Mouse (Mus musculus) cerebellum, postnatal 10 days (tissue): Measurements from ENCODE around the gene Top3b.
"Not testable (repeated sequence)": the region's sequence is repeated elsewhere in the genome, so short reads cannot be mapped to it uniquely, and the experiment has no call there.

Experiments
- DNase-seq, 2 experiments: peaks; one replicate each; pipeline ENCODE4 v3.0.0; 2021; ENCODE audit warnings: mixed read lengths in 2 of 2

Gene Top3b

DNA sequence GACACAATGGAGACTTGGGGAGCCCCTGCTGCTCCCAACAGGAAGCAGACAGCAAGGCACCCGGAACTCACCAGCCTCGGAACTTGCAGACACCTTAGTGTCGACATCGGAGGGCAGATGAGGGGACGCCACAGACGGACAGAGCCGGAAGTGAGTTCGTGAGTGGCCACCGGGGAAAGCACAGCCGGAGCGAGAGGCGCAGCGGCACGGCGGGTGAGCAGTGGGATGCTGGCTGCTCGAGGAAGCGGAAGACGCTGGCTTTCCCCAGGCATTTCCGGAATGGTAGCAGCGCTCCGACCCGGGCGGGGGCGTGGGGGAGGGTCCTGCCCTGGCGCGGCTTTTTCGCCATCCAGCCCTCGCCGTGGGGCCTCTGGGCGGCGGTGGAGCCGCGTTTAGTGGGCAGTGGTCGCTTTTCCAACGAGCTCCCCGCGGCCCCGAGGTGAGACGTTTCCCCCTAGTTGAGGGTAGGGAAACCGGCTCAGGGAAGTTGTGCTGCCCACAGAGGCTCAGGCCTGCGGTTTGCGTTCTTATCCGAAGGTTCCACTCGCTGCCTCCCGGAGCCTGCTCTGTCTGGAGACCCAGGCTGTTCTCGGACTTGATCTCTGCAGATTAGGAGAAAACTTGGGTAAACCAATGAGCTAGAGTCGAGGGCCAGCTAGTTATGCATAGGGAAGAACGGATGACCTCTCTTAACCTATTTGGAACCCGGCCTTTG, at the start of gene Top3b, which contains the start of gene Vpreb1:
Gene Top3b, plus strand, starts transcription at position 120 of the 715 bp plus-strand sequence.
Gene Vpreb1, minus strand, starts transcription at position 227 of the 715 bp plus-strand sequence.
- DNase-seq: peak; percentile 89 to 92

DNA sequence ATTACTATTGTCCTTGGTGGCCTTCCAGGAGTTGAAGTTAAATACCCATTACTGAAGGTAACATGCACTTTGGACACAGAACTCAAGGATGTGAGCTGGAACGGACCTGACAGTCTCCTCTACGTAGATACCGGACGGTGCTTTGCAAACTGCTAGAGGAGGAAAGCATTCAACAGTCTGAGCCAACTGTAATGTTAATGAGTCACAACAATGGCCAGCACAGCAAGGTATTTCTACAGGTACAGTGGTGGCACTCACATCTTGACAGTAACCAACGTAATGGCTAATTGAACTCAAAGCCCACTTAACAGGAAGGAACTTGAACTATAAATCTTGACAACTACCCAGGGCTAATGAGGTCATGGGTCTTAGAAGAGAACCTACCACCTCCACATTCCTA, 45.1 kb upstream of the Top3b start:
- no peak for DNase-seq

DNA sequence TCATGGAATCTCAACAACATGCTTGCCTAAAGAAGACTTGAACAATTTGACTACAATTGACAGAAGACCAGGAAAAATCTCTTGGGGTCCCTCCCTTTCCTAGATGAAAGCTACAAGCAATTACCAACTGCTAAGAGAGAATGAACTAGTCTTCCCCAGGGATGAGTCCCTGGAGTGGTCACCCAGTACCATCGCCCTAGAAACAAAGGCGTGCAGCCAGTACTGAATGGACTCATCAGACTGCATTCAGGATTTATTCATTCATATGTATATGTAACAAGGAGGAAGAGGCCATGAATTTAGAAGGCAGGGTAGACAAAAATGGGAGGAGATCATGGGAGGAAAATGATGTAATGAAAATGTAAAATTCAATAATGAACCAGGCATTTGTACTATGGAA, 44.3 kb upstream of the Top3b start:
- DNase-seq: no peak

DNA sequence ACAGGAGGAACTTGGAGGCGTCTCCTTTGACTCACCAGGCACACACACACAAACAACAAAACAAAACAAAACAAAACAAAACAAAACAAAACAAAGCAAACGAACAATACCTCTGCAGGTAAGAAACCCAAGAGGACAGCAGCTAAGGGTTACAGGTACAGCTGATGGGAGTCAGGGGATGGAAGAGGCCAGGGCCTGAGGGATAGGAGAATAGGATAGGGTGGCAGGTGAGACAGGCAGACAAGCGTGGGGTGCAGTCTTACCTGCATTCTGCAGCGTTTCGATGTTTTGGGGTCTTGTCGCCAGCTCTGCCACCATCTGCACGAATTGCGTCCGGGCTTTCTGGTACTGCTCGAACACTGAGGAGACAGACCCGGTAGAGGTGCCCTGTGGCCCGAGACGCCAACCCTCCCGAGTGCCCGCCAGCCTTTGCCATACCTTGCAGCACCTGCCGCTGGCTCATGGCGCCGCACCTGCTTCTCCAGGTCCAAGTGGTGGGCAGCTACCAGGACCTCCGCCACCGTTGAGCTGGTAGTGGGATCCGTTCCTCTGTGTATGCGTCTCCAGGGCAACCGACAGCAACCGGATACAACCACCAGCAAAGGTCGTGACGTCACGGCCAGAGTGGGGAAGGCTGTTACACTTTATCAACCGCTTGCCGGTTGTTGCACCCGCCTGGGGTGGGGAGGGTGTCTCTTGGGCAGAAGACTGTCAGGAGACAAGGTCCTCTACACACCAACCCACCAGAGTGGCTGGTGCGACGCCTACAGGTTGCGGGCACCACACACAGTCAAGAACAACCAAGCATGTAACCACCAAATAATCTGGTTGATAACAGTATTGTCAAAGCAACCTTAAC, 41.5 kb upstream of the Top3b start, which contains the start of gene Spag6l:
Gene Spag6l, minus strand, starts transcription at position 700 of the 859 bp plus-strand sequence.
- DNase-seq: peak; percentile 64 to 68

DNA sequence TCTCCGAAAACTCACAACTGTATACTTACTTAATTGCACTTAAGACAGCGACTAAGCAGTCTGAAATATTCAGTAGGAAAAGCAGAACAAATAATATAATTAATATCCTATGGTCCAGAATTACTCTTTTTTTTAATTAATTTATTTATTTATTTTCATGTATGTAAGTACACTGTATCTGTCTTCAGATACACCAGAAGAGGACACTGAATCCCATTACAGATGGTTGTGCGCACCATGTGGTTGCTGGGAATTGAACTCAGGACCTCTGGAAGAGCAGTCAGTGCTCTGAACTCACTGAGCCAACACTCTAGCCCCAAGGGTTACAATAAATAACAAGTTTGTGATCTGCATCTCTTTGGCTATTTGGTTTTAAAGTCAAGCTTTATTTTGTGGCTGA, 40.9 kb upstream of the Top3b start:
- no peak for DNase-seq

DNA sequence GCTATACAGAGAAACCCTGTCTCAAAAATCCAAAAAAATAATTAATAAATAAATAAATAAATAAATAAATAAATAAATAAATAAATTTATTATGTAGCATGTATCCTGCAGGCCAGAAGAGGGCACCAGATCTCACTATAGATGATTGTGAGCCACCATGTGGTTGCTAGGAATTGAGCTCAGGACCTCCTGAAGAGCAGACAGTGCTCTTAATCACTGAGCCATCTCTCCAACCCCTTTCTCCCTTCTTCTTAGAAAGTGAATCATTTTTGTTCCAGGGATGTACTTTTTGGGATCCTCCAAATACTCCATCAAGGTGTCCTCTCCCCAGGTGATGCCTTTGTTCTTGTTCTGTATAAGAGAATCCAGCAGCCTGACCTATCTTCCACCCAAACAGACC, 21.3 kb upstream of the Top3b start:
- no peak for DNase-seq

DNA sequence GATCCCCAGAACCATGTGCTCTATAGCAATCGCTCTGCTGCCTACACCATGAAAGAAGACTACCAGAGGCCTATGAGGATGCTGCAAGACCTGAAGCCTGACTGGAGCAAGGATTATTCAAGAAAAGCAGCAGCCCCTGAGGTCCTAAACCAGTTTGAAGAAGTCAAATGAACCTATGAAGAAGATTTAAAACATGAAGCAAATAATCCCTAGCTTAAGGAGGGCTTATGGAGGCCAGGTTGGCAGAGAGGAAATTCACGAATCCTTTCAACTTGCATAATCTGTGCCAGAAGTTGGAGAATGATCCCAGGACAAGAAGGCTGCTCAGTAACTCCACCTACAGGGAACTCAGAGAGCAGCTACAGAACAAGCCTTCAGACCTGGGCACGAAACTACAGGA, 18.1 kb upstream of the Top3b start:
- DNase-seq: no peak

DNA sequence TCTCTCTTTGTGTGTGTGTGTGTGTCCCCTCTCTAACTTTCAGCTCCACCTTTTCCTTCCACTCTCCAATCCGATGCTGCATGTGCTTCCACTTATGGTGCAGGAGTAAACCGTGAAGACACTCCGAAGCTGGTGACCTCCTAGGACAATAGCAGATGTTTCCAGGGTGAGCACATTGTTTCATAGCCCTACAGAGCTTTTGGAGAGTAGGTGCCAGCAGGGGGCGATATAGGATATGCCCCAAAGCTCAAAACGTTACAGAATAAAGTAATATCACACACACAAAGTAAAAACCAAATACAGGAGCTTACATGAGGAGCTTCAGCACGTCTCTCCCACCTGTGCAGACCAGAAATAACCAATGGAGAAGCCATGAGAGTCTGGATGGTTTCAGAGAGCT, 15.7 kb upstream of the Top3b start:
- DNase-seq: peak; percentile 27 to 31

DNA sequence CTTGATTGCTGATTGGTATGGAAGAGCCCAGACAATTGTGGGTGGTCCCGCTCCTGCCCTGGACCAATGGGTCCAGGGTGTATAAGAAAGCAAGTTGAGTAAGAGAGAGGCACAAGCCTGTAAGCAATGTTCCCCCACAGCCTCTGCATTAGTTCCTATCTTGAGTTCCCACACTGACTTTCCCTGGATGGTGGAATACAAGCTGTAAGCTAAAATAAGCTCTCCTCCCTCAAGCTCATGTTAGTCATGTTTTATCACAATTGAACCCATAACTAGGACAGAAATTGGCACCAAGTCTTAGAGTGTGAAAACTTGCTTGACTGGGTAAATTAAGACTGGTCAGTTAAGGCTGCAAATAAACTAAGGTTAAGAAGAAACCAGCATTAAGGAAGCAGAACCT, 15.0 kb upstream of the Top3b start:
- DNase-seq: no peak

DNA sequence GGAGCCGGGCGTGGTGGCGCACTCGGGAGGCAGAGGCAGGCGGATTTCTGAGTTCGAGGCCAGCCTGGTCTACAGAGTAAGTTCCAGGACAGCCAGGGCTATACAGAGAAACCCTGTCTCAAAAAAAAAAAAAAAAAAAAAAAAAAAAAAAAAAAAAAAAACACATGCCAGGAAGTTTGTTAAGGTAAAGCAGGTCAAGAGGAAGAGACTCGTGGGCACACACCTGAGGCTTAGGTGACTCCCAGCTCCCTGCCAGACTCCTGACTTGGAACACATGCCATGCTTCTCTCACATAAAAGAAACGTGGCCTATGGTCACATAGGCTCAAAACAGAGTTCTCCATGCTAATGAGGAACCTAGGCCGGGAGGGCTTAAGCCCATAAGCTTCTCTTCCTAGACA, 14.5 kb upstream of the Top3b start:
- not testable (repeated sequence) for DNase-seq

DNA sequence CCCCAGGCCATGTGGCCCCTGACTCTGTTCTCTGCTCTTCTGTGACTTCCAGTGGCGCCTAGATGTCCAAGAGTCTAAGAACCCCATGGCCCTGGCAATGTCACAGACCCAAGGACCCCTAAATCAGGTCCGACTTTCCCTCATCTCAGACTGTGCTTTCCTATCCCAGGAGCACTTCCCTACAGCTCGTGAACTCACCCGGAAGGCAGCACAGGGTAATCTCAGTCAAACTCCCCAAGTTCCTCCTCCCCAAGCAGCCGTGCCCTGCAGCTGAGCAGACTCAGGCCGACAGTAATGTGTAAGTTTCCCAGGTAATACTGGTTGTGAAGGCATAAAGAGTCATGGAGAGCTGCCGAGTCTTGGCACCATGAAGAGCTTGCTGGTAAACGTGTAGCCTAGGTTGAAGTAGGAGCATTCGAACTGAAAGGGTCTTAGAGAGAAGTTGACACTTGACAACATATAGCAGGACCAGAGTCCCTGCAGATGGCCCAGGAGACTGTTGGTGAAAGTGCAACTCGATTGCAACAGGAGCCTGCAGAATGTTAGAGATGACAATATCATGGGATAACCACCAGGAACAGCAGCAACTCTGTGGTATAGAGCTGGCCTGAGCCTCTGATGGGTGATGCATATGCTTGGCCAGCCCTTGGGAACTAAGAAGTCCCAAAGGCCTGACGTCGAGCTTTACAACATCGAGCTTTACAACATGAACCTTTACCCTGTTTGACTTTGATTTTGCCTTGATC, 13.6 kb upstream of the Top3b start:
- no peak for DNase-seq

DNA sequence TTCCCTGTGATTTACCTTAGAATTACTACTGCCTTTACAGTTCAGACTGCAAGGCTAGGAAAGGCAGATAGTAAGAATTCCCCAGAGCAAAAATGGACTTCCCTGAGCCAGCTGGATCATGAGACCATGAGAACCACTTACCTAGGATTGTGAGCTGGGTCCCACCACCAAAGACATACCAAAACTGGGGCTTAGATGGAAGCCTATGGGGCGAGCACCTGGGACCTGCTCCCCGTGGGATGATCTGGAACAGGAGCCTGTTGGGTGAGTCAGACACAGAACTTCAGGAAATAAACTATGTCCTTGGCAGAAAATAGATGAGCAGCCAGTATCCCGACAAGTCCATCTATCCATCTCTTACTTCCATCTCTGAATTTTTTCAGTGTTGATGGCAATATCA, 8.2 kb upstream of the Top3b start:
- DNase-seq: no peak

DNA sequence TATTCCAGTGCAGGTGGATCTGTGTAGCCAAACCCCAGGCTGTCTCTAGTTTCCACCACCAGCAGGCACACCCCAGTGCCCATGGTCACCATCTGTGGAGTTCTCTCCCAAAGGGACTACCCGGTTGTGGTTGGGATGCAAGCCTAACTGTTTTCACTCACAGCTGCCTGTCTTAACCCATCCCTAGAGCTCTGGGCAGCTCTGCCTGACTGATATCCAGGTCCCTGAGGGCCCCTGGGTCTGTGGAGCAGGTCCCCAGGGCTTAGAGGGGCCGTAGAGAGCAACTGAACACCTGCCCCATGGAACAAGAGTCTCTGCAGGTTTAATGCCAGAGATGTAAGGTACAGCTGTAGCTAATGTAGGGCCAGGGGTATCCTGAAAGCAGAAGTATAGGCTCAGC, 6.6 kb upstream of the Top3b start, which contains the start of gene Igll1:
Gene Igll1, minus strand, starts transcription at position 8 of the 400 bp plus-strand sequence.
- no peak for DNase-seq

DNA sequence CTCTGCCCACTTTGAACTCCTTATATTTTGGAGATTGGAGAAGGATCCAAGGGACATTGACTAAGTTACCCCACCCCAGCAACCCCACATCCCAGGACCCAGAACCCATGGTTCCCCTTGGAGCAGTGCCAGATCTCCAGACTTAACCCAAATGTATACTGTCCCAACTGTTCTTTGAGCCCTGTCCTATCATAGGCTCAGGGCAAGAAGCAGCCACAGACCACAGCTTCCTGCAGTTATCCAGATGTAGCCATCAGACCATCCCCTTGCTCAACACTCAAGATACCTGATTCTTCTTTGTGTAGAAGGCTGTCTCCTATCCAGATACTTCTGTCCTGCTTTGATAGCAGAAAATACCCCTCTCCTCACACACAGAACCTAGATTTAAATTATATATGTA, 5.3 kb upstream of the Top3b start:
- DNase-seq: no peak

DNA sequence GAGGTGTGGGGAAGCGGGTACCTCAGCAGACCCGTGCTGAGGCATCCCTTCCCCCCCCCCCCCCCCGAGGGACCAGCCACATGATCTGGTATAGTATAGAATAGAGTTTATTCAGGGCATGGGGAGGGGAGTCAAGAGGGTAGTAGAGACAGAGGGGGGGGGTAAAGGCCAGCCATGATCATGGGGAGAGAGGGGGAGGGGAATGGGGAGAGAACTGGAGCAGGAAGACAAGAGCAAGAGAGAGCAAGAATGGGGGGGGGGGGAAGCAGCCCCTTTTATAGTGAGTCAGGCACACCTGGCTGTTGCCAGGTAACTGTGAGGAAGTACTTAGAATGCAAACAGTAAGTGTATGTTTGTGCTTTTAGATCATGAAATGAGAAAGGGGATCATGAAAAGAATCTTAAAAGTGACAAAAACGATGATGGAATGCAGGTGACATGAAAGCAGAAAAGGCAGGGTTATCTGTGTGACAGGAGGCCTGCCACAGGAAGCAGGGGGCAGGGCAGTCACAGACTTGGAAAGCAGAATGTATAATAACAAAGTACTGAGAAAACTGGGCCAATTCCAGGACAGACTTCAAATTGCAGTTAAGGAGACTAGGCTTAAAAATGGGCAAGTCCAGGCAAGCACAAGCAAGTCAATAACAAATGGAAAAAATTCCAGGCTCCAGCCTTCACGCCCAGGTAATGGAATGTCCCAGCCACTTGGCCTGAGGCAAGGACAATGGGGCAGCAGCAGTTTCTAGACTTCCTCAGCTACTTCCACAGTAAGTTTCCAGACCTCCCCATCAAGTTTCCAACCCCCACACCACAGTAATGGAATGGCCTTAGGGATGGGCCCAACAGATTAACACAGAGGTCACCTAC, 4.6 kb upstream of the Top3b start:
- no peak for DNase-seq

DNA sequence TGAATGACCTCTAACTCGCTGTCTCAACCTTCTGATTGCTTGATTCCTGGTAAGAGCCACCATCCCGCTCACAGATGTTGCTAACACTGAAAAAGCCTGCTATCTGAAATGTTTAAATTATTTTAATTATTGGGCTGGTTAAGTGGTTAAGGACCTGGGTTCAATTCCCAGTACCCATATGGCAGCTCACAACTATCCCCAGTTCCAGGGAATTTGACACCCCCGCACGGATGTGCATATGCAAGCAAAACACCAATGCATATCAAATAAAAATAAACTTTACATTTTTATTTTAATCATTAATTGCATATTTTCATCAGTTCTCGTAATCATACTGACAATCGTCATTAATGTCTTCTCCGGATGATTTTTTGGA, 307 bp upstream of the Top3b start:
- no peak for DNase-seq

DNA sequence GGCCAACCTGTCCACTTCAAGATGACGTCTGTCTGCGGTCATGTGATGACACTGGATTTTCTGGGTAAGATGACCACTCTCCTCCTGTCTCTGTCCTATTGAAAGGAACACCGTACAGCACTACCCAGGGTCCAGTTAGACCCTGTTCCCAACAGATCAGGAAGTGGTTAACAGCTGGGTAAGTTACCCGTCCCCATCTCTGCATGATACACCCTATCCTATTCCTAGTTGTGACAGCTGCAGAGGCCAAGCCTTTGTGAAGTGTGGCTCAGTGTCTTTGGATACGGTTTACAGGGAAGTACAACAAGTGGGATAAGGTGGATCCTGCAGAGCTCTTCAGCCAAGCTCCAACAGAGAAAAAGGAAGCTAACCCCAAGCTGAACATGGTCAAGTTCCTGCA, 8.5 kb downstream of the Top3b start:
- no peak for DNase-seq

DNA sequence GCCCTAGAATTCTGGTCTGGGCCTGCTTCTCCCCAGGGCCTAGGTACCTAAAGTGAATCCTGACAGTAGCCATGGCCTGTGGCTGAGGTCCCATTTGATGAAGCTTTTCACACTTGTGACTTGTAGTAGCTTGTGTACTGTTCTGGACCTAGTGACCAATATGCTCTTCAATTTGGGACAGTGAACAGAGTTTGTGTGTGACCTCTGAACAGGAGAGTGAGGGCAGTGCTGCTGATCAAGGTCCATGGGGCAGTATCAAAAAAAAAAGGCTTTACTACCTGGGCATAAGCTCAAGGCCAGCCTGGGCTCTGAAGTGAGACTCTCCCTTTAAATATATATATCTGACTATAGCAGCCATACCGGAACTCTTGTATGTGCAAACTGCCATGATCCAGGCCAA, 17.8 kb downstream of the Top3b start:
- DNase-seq: no peak

DNA sequence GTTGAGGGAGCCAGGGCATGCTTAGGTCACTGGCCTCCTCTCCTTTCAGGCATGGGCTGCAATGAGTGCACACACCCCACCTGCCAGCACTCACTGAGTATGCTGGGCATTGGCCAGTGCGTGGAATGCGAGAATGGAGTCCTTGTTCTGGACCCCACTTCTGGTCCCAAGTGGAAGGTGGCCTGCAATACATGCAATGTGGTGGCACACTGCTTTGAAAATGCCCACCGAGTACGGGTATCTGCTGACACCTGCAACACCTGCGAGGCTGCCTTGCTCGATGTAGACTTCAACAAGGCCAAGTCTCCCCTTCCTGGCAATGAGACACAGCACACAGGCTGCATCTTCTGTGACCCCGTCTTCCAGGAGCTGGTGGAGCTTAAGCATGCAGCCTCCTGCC, 21.8 kb downstream of the Top3b start:
- DNase-seq: no peak

DNA sequence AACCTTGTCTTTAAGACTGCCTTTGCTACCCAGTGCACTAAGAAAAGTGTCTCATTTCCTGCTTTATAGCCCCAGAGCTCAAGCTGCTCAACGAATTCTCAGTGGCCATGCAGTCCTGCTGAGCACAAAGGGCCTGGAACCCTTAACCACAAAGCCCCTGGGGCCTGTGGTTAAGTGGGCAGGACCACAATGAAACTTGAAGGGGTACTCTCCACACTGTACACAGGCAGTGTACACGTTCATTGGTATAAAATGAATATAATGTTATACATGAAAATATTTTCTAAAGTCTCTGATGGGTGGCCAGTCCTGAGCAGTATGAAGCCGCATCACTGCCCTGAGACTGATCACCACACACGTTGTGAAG, 25.5 kb downstream of the Top3b start:
- DNase-seq: peak in 1 of 2 experiments; percentile 15

DNA sequence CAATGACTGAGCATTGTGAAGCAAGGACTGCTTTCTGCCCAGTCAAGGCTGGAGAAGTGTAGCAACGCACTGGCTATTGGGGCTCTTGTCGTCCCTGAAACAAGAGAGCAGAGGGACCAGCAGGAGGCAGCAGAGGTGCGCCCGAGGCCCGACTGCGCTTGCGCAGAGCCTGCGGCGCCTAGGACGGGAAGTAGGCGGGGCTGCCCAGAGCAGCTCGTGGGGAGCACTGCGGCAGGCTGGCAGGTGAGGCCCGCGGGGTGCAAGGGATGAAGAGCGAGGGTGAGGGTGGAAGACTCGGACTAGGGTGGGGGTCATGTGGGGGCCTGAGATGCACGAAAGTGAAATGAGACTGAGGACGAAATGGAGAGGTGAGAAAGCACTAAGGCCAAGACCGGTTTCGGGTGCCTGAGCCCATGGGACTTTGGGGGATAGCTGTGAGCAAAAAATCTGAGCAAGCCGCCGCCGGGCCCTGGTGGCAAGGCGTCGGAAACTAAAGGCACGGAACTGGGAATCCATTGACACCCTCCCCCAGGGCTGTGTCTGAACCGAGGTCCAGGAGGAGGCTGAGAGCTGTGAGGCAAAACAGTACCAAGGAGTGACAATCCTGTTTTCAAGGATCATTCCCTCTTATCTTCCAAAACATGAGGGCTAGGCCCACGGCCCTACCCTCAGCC, 26.0 kb downstream of the Top3b start, which contains the start of gene Ppm1f:
Gene Ppm1f, plus strand, starts transcription at position 88 of the 674 bp plus-strand sequence.
- peak; percentile 96 to 97 for DNase-seq
